Mouse (Mus musculus): ENCODE measurements at regions not wholly inside any gene's neighbourhood (a gene's known extent, or its start where the extent isn't known, plus 50 kb on each side); places are given as distances from the start of the nearest gene placed in this dataset.

DNA sequence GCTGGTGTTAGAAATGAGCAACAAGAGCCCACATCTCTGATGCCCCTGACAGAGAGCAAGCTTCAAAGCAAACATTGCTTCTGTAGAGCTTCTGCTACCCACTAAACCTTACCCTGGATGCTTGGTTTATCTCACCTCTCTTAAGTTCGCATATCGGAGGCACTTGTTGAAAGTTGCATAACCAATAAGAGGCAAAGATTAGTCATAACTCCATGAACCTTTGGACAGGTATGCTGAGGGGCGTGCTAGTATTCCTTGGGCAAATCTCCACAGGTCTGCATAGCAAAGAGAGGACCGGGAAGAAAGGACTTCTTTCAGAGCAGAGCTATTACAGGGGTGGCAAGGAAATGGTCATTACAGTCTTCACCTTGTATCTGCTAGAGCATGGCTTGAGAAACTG lies 87.7 kb upstream of the 4933415F23Rik start:
- TF ChIP-seq CTCF (IDR thresholded peaks at IDR 0.05; ENCODE audit: control insufficient read depth, insufficient read depth, low read length): no peak
- no peak for TF ChIP-seq POLR2A (IDR thresholded peaks at IDR 0.05; ENCODE audit: borderline replicate concordance, control insufficient read depth, low read depth, low read length)

Measured in bone marrow, adult 2 months (tissue).